Mouse (Mus musculus): ENCODE data around the gene Lrrk2. TPM values are rescaled to one million over a fixed set of nuclear protein-coding genes. Genes with fewer than 3 reads are reported as not detected.

Lrrk2 gene
- polyA plus RNA-seq, 1 experiment = 4.2 TPM

DNA sequence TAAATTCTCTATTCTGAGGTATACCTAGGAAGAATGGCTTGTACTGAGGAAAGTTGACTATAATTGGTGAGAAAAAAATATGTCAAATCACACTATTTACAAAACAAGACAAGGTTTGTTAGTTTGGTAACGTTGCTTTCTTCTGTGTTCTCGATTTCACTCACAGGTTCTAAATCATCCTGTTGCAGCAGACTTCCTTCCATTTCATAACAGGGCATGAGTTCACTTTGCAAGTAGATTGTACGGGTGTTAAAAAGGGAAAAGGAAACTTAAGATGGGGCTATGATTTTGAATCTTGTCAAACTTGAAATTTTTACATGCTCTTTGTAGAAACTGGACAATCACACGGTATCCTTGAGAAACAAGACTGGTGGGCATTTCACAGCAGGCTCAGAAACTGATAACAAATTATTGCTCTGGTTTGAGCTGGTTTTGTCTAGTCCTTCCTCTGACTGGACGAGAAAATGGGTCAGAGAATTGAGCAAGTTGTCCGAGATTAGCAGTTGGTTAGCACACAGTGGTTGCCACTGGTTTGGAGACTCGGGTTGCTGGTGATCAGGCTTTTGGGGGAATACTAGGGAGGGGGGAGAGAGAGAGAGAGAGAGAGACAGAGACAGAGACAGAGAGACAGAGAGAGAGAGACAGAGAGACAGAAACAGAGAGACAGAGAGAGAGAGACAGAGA, 13.0 kb downstream of the Lrrk2 start:
- Histone ChIP-seq H3K36me3 (ENCODE audit: control insufficient read depth, insufficient read depth, low read length) (no peaks in the 10 kb centered on the region), H3K4me3 (ENCODE audit: control insufficient read depth, low read depth, low read length) (no peak overlapping the region), H3K27me3 (ENCODE audit: control insufficient read depth, insufficient read depth, low read length) (no peaks in the 10 kb centered on the region), H3K4me1 (ENCODE audit: control insufficient read depth, insufficient read depth, low read length) (no peaks in the 10 kb centered on the region), H3K27ac (ENCODE audit: control insufficient read depth, insufficient read depth, low read depth, low read length) (no peak overlapping the region)
- TF ChIP-seq CTCF (IDR thresholded peaks at IDR 0.05; ENCODE audit: control insufficient read depth, insufficient read depth, insufficient replicate concordance, low read depth, low read length) (no peak), POLR2A (IDR thresholded peaks at IDR 0.05; ENCODE audit: control insufficient read depth, low read depth, low read length) (no peak)

DNA sequence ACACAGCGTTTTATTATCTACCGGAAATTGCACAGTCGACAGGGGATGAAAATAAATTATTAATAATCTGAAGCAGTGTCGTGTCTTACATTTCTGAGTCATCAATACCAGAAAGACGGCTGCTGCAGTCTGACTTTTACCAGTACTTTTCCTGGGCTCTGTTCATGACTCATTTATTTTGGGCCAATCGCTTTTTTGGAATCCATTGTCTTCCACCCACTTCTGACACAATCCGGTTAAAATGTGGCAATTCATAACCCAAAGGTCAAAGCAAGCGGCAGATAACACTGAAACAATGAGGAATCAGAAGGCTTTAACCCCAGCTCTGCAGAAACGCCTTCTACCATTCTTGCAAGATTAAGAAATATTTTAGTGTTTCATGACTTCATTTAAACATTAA, 17.7 kb downstream of the Lrrk2 start:
- Histone ChIP-seq H3K36me3 (ENCODE audit: control insufficient read depth, insufficient read depth, low read length) (no peaks in the 10 kb centered on the region), H3K27me3 (ENCODE audit: control insufficient read depth, insufficient read depth, low read length) (no peaks in the 10 kb centered on the region), H3K4me1 (ENCODE audit: control insufficient read depth, insufficient read depth, low read length) (no peaks in the 10 kb centered on the region), H3K27ac (ENCODE audit: control insufficient read depth, insufficient read depth, low read depth, low read length) (no peak overlapping the region), H3K4me3 (ENCODE audit: control insufficient read depth, low read depth, low read length) (no peak overlapping the region)
- TF ChIP-seq CTCF (IDR thresholded peaks at IDR 0.05; ENCODE audit: control insufficient read depth, insufficient read depth, insufficient replicate concordance, low read depth, low read length) (no peak), POLR2A (IDR thresholded peaks at IDR 0.05; ENCODE audit: control insufficient read depth, low read depth, low read length) (no peak)

DNA sequence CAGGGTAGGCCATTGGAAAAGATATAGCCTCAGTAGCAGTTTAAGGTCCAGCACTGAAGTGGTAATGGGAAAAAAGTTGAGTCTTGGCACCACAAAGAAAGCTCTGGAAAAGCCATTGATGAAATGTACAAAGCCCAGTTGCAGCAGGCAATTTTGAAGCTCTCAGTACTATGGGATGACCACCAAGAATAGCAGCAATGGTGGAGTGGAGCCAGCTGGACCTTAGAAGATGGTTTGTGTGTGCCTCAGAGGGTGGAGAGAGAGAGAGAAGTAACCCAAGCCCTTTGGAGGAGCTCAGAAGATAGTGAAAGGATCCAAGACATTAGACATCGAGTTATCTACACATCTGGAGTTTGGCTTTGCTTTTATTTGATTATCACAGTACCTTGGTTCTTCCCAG, 20.1 kb downstream of the Lrrk2 start:
- no peaks in the 10 kb centered on the region for H3K4me1 ChIP-seq (ENCODE audit: control insufficient read depth, insufficient read depth, low read length)
- TF ChIP-seq POLR2A (IDR thresholded peaks at IDR 0.05; ENCODE audit: control insufficient read depth, low read depth, low read length) (no peak), CTCF (IDR thresholded peaks at IDR 0.05; ENCODE audit: control insufficient read depth, insufficient read depth, insufficient replicate concordance, low read depth, low read length) (no peak)
- no peaks in the 10 kb centered on the region for H3K27me3 ChIP-seq (ENCODE audit: control insufficient read depth, insufficient read depth, low read length)

DNA sequence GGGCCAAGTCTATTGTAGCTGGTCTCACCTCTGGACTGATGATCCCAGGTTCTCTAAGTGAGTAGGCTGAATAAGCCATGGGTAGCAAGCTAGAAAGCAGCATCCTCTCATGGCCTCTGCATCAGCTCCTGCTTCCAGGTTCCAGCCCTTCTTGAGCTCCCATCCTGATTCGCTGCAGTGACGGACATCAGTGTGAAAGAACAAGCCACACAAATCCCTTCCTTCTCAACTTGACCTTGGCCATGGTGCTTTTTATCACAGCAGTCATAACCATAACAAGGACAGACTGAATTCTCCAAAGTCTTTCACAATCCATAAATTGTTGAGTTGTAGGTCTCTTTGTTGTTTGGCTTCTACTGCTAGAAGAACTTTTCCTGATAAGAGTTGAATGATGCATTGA, 20.9 kb downstream of the Lrrk2 start:
- H3K4me1 ChIP-seq (ENCODE audit: control insufficient read depth, insufficient read depth, low read length) = no peaks in the 10 kb centered on the region
- H3K36me3 ChIP-seq (ENCODE audit: control insufficient read depth, insufficient read depth, low read length) = no peaks in the 10 kb centered on the region
- no peak overlapping the region for H3K27ac ChIP-seq (ENCODE audit: control insufficient read depth, insufficient read depth, low read depth, low read length)
- H3K27me3 ChIP-seq (ENCODE audit: control insufficient read depth, insufficient read depth, low read length) = no peaks in the 10 kb centered on the region
- no peak overlapping the region for H3K4me3 ChIP-seq (ENCODE audit: control insufficient read depth, low read depth, low read length)
- TF ChIP-seq CTCF (IDR thresholded peaks at IDR 0.05; ENCODE audit: control insufficient read depth, insufficient read depth, insufficient replicate concordance, low read depth, low read length) = no peak
- TF ChIP-seq POLR2A (IDR thresholded peaks at IDR 0.05; ENCODE audit: control insufficient read depth, low read depth, low read length) = no peak

More for the DNA sequence above, 20.1 kb downstream of the Lrrk2 start:
- Histone ChIP-seq H3K4me3 (ENCODE audit: control insufficient read depth, low read depth, low read length) (no peak overlapping the region), H3K36me3 (ENCODE audit: control insufficient read depth, insufficient read depth, low read length) (no peaks in the 10 kb centered on the region), H3K27ac (ENCODE audit: control insufficient read depth, insufficient read depth, low read depth, low read length) (no peak overlapping the region)

- TF ChIP-seq CTCF (IDR thresholded peaks at IDR 0.05; ENCODE audit: control insufficient read depth, insufficient read depth, insufficient replicate concordance, low read depth, low read length) (no peak), POLR2A (IDR thresholded peaks at IDR 0.05; ENCODE audit: control insufficient read depth, low read depth, low read length) (no peak)
- no peaks in the 10 kb centered on the region for H3K36me3 ChIP-seq (ENCODE audit: control insufficient read depth, insufficient read depth, low read length)
- no peaks in the 10 kb centered on the region for H3K27me3 ChIP-seq (ENCODE audit: control insufficient read depth, insufficient read depth, low read length)
- no peak overlapping the region for H3K4me3 ChIP-seq (ENCODE audit: control insufficient read depth, low read depth, low read length)
- H3K27ac ChIP-seq (ENCODE audit: control insufficient read depth, insufficient read depth, low read depth, low read length) = no peak overlapping the region
- H3K4me1 ChIP-seq (ENCODE audit: control insufficient read depth, insufficient read depth, low read length) = no peaks in the 10 kb centered on the region
These were observed 27.9 kb downstream of the Lrrk2 start for GRCm38 (mm10) chr15:91700841-91701240.

- Histone ChIP-seq H3K36me3 (ENCODE audit: control insufficient read depth, insufficient read depth, low read length) (no peaks in the 10 kb centered on the region), H3K27me3 (ENCODE audit: control insufficient read depth, insufficient read depth, low read length) (no peaks in the 10 kb centered on the region), H3K27ac (ENCODE audit: control insufficient read depth, insufficient read depth, low read depth, low read length) (no peak overlapping the region), H3K4me3 (ENCODE audit: control insufficient read depth, low read depth, low read length) (no peak overlapping the region), H3K4me1 (ENCODE audit: control insufficient read depth, insufficient read depth, low read length) (no peaks in the 10 kb centered on the region)
- no peak for TF ChIP-seq CTCF (IDR thresholded peaks at IDR 0.05; ENCODE audit: control insufficient read depth, insufficient read depth, insufficient replicate concordance, low read depth, low read length)
- TF ChIP-seq POLR2A (IDR thresholded peaks at IDR 0.05; ENCODE audit: control insufficient read depth, low read depth, low read length) = no peak
These were observed 30.2 kb downstream of the Lrrk2 start for GRCm38 (mm10) chr15:91702991-91703715.

- TF ChIP-seq POLR2A (IDR thresholded peaks at IDR 0.05; ENCODE audit: control insufficient read depth, low read depth, low read length) (no peak), CTCF (IDR thresholded peaks at IDR 0.05; ENCODE audit: control insufficient read depth, insufficient read depth, insufficient replicate concordance, low read depth, low read length) (no peak)
- Histone ChIP-seq H3K27me3 (ENCODE audit: control insufficient read depth, insufficient read depth, low read length) (no peaks in the 10 kb centered on the region), H3K4me3 (ENCODE audit: control insufficient read depth, low read depth, low read length) (no peak overlapping the region), H3K4me1 (ENCODE audit: control insufficient read depth, insufficient read depth, low read length) (no peaks in the 10 kb centered on the region), H3K27ac (ENCODE audit: control insufficient read depth, insufficient read depth, low read depth, low read length) (no peak overlapping the region), H3K36me3 (ENCODE audit: control insufficient read depth, insufficient read depth, low read length) (no peaks in the 10 kb centered on the region)
These were observed 31.1 kb downstream of the Lrrk2 start for GRCm38 (mm10) chr15:91704091-91704490.

All from testis, adult 2 months (tissue).